Mouse (Mus musculus): ENCODE measurements around the gene AI182371. TPM values are rescaled to one million over a fixed set of nuclear protein-coding genes. Genes with fewer than 3 reads are reported as not detected.

AI182371 gene
- polyA plus RNA-seq, 1 experiment from 2014 or later: 0.70 TPM

Other genes with a start within 250 kb of the AI182371 start
- gene Cutal, start 227.1 kb downstream of the AI182371 start, polyA plus RNA-seq (2015; fragmentation: Nextera tagmentation; extraction: Ambion mirVana): 5.7 and 6.8 TPM in 2 replicates
- gene Psmd5, start 226.6 kb downstream of the AI182371 start, polyA plus RNA-seq (2015; fragmentation: Nextera tagmentation; extraction: Ambion mirVana): 88.7 and 98.0 TPM in 2 replicates
- 8.0 TPM in 2 replicates for gene Phf19, start 187.5 kb downstream of the AI182371 start, polyA plus RNA-seq (2015; fragmentation: Nextera tagmentation; extraction: Ambion mirVana)
- gene Traf1, start 139.8 kb downstream of the AI182371 start, polyA plus RNA-seq (2015; fragmentation: Nextera tagmentation; extraction: Ambion mirVana): 2.5 TPM in 2 replicates
- 0.36 and 0.77 TPM in 2 replicates for gene Hc, start 40.1 kb downstream of the AI182371 start, polyA plus RNA-seq (2015; fragmentation: Nextera tagmentation; extraction: Ambion mirVana)
- 20.0 and 21.3 TPM in 2 replicates for gene Cntrl, start 7.9 kb upstream of the AI182371 start, polyA plus RNA-seq (2015; fragmentation: Nextera tagmentation; extraction: Ambion mirVana)
- gene Rab14, start 99.6 kb upstream of the AI182371 start, polyA plus RNA-seq (2015; fragmentation: Nextera tagmentation; extraction: Ambion mirVana): 292 and 338 TPM in 2 replicates
- gene Gsn, start 154.8 kb upstream of the AI182371 start, polyA plus RNA-seq (2015; fragmentation: Nextera tagmentation; extraction: Ambion mirVana): 167 and 170 TPM in 2 replicates
- 62.7 and 70.0 TPM in 2 replicates for gene Stom, start 235.4 kb upstream of the AI182371 start, polyA plus RNA-seq (2015; fragmentation: Nextera tagmentation; extraction: Ambion mirVana)

Data from intestine, embryonic 15.5 days (tissue).